Mouse (Mus musculus) heart, embryonic 14.5 days (tissue): ENCODE results near the gene Mt2. TPM values are rescaled to one million over a fixed set of nuclear protein-coding genes. Genes with fewer than 3 reads are reported as not detected.

Source experiments
- ATAC-seq: fragments of 200-750 bp; cut with Nextera tagmentation; 2 replicates; pipeline ENCODE4 v1.8.0; 2017; ENCODE audit warnings: low read depth, moderate TSS enrichment; ENCODE audit not compliant: insufficient number of reproducible peaks, insufficient read depth, low FRiP score
- H3K27ac ChIP-seq, 2 experiments: fragments of 200-500 bp in 1 of 2; fragments of 300-500 bp in 1 of 2; sonication (generic) in 1 of 2; replicated peaks in 1 of 2; 2 replicates each; pipeline ENCODE4 v1.5.1; 2012 to 2014; ENCODE audit warnings: low read depth in 2 of 2, low read length in 2 of 2, control low read depth in 1 of 2, mild to moderate bottlenecking in 1 of 2, mixed read lengths in 1 of 2; ENCODE audit not compliant: control insufficient read depth in 1 of 2, insufficient read depth in 1 of 2
- H3K27me3 ChIP-seq: fragments of 300-500 bp; sonication (generic); 2 replicates; pipeline ENCODE4 v1.6.1; 2014; ENCODE audit warnings: mild to moderate bottlenecking, low read length, control low read depth; ENCODE audit not compliant: control insufficient read depth, insufficient read depth
- H3K36me3 ChIP-seq: fragments of 300-500 bp; sonication (generic); 2 replicates; pipeline ENCODE4 v1.6.1; 2014; ENCODE audit warnings: mild to moderate bottlenecking, control low read depth, low read length, mixed read lengths; ENCODE audit not compliant: control insufficient read depth, insufficient read depth
- H3K4me1 ChIP-seq, 2 experiments: fragments of 200-500 bp in 1 of 2; fragments of 300-500 bp in 1 of 2; sonication (generic) in 1 of 2; 2 replicates each; pipeline ENCODE4 v1.6.1; 2012 to 2014; ENCODE audit warnings: low read length in 2 of 2, control low read depth in 1 of 2, mixed read lengths in 1 of 2; ENCODE audit not compliant: control insufficient read depth in 2 of 2, insufficient read depth in 2 of 2
- H3K4me2 ChIP-seq: fragments of 300-500 bp; sonication (generic); 2 replicates; pipeline ENCODE4 v1.6.1; 2014; ENCODE audit warnings: mild to moderate bottlenecking, low read length
- H3K4me3 ChIP-seq, 2 experiments: fragments of 200-500 bp in 1 of 2; fragments of 300-500 bp in 1 of 2; sonication (generic) in 1 of 2; 2 replicates each; pipeline ENCODE4 v1.5.1; 2012 to 2014; ENCODE audit warnings: low read length in 2 of 2, mild to moderate bottlenecking in 2 of 2, control low read depth in 1 of 2, low read depth in 1 of 2, moderate library complexity in 1 of 2; ENCODE audit not compliant: control insufficient read depth in 1 of 2, insufficient read depth in 1 of 2
- H3K9ac ChIP-seq: fragments of 300-500 bp; sonication (generic); 2 replicates; pipeline ENCODE4 v1.6.1; 2014; ENCODE audit warnings: mild to moderate bottlenecking, low read length
- H3K9me3 ChIP-seq: fragments of 300-500 bp; sonication (generic); 2 replicates; pipeline ENCODE4 v1.6.1; 2016; ENCODE audit warnings: low read length, control low read depth; ENCODE audit not compliant: control insufficient read depth
- WGBS: fragments of 180-500 bp; shearing (Covaris S2); extraction: QIAGEN DNeasy Blood & Tissue Kit; methylation state at CpG from one replicate; pipeline ENCODE4 v1.1.7; 2014; 5-methylcytosine and 5-hydroxymethylcytosine counted together
- polyA plus RNA-seq: library from polyadenylated mRNA; unstranded; fragments of >200 nt; fragmentation: Nextera tagmentation; extraction: Ambion mirVana; gene quantifications from 2 replicates; pipeline ENCODE4 v1.2.1, GENCODE M21; 2014

Mt2 gene
- polyA plus RNA-seq, 1 experiment from 2014 or later = 37.5 TPM

DNA sequence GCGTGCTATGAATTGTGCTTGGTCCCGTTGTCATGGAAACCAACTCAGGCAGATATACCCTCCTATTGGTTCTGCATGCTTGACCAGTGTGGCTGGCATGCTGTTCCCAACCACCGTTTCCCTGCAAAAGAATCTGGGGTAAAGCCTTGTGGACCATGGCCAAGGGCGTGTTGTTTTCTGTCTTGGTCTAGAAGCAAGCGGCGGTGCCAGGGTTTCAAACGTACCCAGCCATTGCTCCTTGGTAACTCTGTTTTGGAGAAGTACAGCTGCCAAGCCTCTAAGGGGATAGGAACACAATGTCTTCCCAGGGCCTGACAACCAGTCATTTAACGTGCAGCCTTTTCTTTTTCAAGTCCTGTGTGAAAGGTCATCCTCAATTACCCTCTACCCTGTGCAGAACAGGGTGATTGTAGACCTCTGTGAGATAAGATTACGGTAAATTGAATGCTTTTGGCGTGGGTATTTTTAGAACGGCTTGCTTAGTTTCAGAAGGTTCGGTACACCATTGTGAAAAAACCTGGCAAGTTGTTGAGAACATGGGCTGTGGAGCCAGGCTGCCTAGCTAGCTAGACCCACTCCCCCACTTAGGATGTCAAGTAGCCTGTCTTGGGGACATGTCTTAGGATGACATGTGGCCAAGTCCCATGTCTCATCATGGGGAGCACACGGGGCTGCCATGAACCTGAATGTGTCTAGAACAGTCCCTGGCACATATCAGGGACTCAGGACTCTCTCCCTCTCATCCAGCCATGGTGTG lies 17.0 kb downstream of the Mt2 start:
- WGBS = 46% methylated on average over 13 of the region's 13 CpGs
- no peak overlapping the region for H3K9ac ChIP-seq
- peaks cover 19% of the 10 kb centered on the region for H3K27me3 ChIP-seq
- H3K9me3 ChIP-seq = no peaks in the 10 kb centered on the region
- no peak overlapping the region for H3K27ac ChIP-seq
- H3K4me1 ChIP-seq = peaks cover 17 to 24% of the 10 kb centered on the region in 2 experiments
- H3K36me3 ChIP-seq = no peaks in the 10 kb centered on the region
- no peak overlapping the region for H3K4me3 ChIP-seq
- no peak for ATAC-seq
- H3K4me2 ChIP-seq = no peak overlapping the region

GRCm38 (mm10) chr8:94191101-94191691 lies 18.7 kb downstream of the Mt2 start:
- Histone ChIP-seq H3K9me3 (no peaks in the 10 kb centered on the region), H3K4me2 (peak overlapping the region; percentile 66), H3K27ac (no peak overlapping the region), H3K4me1 (peaks cover 17 to 23% of the 10 kb centered on the region in 2 experiments), H3K27me3 (peaks cover 8% of the 10 kb centered on the region; the same call in 1 of the 2 replicates), H3K4me3 (peak overlapping the region; percentile 28 to 31), H3K36me3 (no peaks in the 10 kb centered on the region), H3K9ac (peak overlapping the region; percentile 50)
- no peak; the same call in 1 of the 2 replicates for ATAC-seq
- 24% methylated on average over 21 of the region's 21 CpGs for WGBS

GRCm38 (mm10) chr8:94192926-94193325 lies 20.5 kb downstream of the Mt2 start:
- WGBS = 80% methylated on average over 1 of the region's 1 CpGs
- no peak overlapping the region for H3K9ac ChIP-seq
- no peak overlapping the region for H3K27ac ChIP-seq
- H3K9me3 ChIP-seq = no peaks in the 10 kb centered on the region
- no peak overlapping the region for H3K4me3 ChIP-seq
- peaks cover 10 to 16% of the 10 kb centered on the region in 2 experiments for H3K4me1 ChIP-seq
- H3K36me3 ChIP-seq = no peaks in the 10 kb centered on the region
- no peaks in the 10 kb centered on the region for H3K27me3 ChIP-seq
- no peak overlapping the region for H3K4me2 ChIP-seq
- no peak for ATAC-seq

DNA sequence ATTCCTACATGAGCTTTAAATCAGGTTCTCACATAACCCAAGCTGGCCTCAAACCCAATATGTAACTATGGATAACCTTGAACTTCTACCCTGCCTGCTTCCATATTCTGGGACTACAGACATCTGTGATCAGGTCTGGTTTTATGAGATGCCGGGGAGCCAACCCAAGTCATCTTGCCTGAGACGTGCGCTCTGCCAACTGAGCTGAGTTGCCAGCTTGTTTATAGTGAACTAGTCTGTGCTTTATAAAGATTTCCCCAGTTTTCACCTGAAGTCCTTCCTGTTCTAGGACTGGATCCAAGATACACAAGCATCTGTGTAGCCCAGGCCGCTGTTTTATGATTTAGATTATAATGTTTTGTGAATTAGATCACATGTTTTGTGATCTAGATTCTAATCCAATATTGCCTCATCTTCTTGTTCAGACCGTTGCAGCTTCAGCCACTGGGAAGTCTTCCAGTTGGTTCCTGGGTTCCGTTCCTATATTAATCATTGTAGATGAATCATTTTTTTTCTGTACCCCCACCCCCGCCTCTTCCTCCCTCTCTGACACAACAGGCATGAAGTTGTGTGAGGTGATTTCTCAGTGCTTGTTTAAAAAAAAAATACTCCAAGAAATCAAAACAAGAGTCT lies 22.2 kb downstream of the Mt2 start:
- H3K4me1 ChIP-seq = peaks cover 5 to 9% of the 10 kb centered on the region in 2 experiments
- no peak overlapping the region for H3K27ac ChIP-seq
- H3K9me3 ChIP-seq = no peaks in the 10 kb centered on the region
- H3K27me3 ChIP-seq = no peaks in the 10 kb centered on the region
- 78% methylated on average over 7 of the region's 7 CpGs for WGBS
- H3K4me2 ChIP-seq = no peak overlapping the region
- no peak overlapping the region for H3K9ac ChIP-seq
- no peak overlapping the region for H3K4me3 ChIP-seq
- H3K36me3 ChIP-seq = no peaks in the 10 kb centered on the region
- no peak for ATAC-seq

DNA sequence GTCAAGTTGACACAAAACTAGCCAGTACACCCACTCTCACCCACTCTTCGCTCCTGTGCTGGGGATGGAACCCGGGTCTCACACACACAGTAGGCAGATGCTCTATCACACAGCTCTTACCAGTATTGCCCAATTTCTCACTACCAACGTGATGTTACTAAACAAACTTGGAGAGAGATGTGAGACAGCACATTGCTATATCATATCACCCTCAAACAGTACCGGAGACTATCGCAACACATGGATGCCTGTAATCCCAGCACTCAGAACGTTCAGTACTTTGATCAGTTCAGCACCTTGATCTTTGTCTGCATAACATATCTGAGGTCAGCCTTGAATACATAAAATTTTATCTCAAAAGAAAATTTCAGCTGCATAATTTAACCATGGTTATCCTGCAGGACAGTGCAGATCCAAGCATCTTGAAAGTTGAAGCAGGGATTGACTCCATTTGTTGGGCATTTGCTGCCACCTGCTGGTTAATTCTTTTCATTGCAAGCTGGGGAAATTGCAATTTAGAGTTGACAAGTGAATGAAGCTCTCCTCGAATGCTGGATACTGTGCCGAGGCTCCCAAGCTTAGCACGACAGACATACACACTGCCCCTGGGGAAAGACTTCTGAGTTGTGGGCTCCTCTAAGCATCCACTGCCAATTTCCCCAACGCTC lies 26.9 kb downstream of the Mt2 start:
- H3K27me3 ChIP-seq = no peaks in the 10 kb centered on the region
- H3K4me1 ChIP-seq = no peaks in the 10 kb centered on the region
- no peak overlapping the region for H3K27ac ChIP-seq
- ATAC-seq = no peak
- H3K4me2 ChIP-seq = no peak overlapping the region
- H3K36me3 ChIP-seq = no peaks in the 10 kb centered on the region
- WGBS = 43% methylated on average over 10 of the region's 10 CpGs
- no peaks in the 10 kb centered on the region for H3K9me3 ChIP-seq
- H3K4me3 ChIP-seq = no peak overlapping the region
- no peak overlapping the region for H3K9ac ChIP-seq

- Histone ChIP-seq H3K4me1 (peaks cover 6 to 8% of the 10 kb centered on the region in 2 experiments; a peak in 3 of 4 replicates), H3K27ac (no peak overlapping the region), H3K9me3 (no peaks in the 10 kb centered on the region), H3K36me3 (no peaks in the 10 kb centered on the region), H3K27me3 (no peaks in the 10 kb centered on the region), H3K4me3 (no peak overlapping the region), H3K9ac (no peak overlapping the region), H3K4me2 (no peak overlapping the region)
- ATAC-seq = no peak
- WGBS = 51% methylated on average over 3 of the region's 3 CpGs
These were observed 31.6 kb downstream of the Mt2 start for GRCm38 (mm10) chr8:94204043-94204442.

DNA sequence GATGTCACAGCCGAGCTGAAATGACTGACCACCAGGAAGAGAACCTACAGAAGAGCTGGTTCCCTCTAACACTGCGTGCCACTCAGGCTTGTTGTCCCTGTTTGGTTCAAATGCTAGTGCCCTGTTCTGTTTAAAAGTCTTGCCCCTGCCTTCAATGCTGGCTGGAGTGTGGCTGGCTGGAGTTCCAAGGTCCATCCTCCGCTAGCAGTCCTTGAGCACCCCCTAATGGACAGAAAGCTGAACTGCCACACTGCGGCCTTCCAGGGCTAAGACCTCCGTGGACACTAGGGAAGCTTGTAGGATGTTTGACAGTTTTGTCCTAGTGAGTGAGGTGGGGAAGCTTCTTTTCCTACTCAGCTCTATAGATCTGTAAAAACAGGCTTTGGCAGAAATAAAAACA lies 33.3 kb downstream of the Mt2 start:
- Histone ChIP-seq H3K4me2 (no peak overlapping the region), H3K27me3 (no peaks in the 10 kb centered on the region), H3K36me3 (no peaks in the 10 kb centered on the region), H3K4me3 (no peak overlapping the region), H3K9me3 (no peaks in the 10 kb centered on the region), H3K4me1 (peaks cover 6 to 11% of the 10 kb centered on the region in 2 experiments; a peak in 3 of 4 replicates), H3K27ac (no peak overlapping the region), H3K9ac (no peak overlapping the region)
- 15% methylated on average over 5 of the region's 5 CpGs for WGBS
- 0 out of 2 replicates have a peak, but pooled peaks have one; percentile 15 for ATAC-seq
